Mouse (Mus musculus): ENCODE measurements around the gene Mllt3. TPM values are rescaled to one million over a fixed set of nuclear protein-coding genes. Genes with fewer than 3 reads are reported as not detected.

Gene Mllt3
- polyA plus RNA-seq, 1 experiment from 2014 or later, result 74.9 TPM

GRCm38 (mm10) chr4:87949451-87949850, 83.7 kb downstream of the Mllt3 start:
- Histone ChIP-seq H3K4me1 (ENCODE audit: control insufficient read depth, insufficient read depth, low read length) (peaks cover 10% of the 10 kb centered on the region), H3K9ac (ENCODE audit: low read depth, low read length) (no peak overlapping the region), H3K4me2 (ENCODE audit: low read length) (no peak overlapping the region), H3K4me3 (ENCODE audit: low read depth, low read length) (no peak overlapping the region), H3K27ac (ENCODE audit: low read length) (no peak overlapping the region), H3K9me3 (replicated peaks; ENCODE audit: control insufficient read depth, low read length, poor library complexity, severe bottlenecking) (no peaks in the 10 kb centered on the region), H3K27me3 (ENCODE audit: control insufficient read depth, insufficient read depth, low read depth, low read length) (no peaks in the 10 kb centered on the region), H3K36me3 (ENCODE audit: control insufficient read depth, insufficient read depth, low read length) (no peaks in the 10 kb centered on the region)
- ATAC-seq, result no peak
- 70% methylated on average over 6 of the region's 6 CpGs for WGBS

- H3K4me3 ChIP-seq (ENCODE audit: low read depth, low read length), result no peak overlapping the region
- no peaks in the 10 kb centered on the region for H3K36me3 ChIP-seq (ENCODE audit: control insufficient read depth, insufficient read depth, low read length)
- ATAC-seq, result no peak
- H3K27ac ChIP-seq (ENCODE audit: low read length), result no peak overlapping the region
- no peak overlapping the region for H3K4me2 ChIP-seq (ENCODE audit: low read length)
- peaks cover 14% of the 10 kb centered on the region; the same call in 1 of the 2 replicates for H3K4me1 ChIP-seq (ENCODE audit: control insufficient read depth, insufficient read depth, low read length)
- H3K9me3 ChIP-seq (replicated peaks; ENCODE audit: control insufficient read depth, low read length, poor library complexity, severe bottlenecking), result no peaks in the 10 kb centered on the region
- WGBS, result 67% methylated on average over 3 of the region's 3 CpGs
- no peaks in the 10 kb centered on the region for H3K27me3 ChIP-seq (ENCODE audit: control insufficient read depth, insufficient read depth, low read depth, low read length)
- H3K9ac ChIP-seq (ENCODE audit: low read depth, low read length), result no peak overlapping the region
These were observed 88.8 kb downstream of the Mllt3 start for GRCm38 (mm10) chr4:87944320-87944719.

GRCm38 (mm10) chr4:87942921-87943403, 90.2 kb downstream of the Mllt3 start:
- peaks cover 12% of the 10 kb centered on the region; the same call in 1 of the 2 replicates for H3K4me1 ChIP-seq (ENCODE audit: control insufficient read depth, insufficient read depth, low read length)
- H3K9me3 ChIP-seq (replicated peaks; ENCODE audit: control insufficient read depth, low read length, poor library complexity, severe bottlenecking), result no peaks in the 10 kb centered on the region
- H3K27me3 ChIP-seq (ENCODE audit: control insufficient read depth, insufficient read depth, low read depth, low read length), result no peaks in the 10 kb centered on the region
- WGBS, result 75% methylated on average over 8 of the region's 8 CpGs
- H3K36me3 ChIP-seq (ENCODE audit: control insufficient read depth, insufficient read depth, low read length), result no peaks in the 10 kb centered on the region
- H3K4me3 ChIP-seq (ENCODE audit: low read depth, low read length), result no peak overlapping the region
- no peak overlapping the region for H3K9ac ChIP-seq (ENCODE audit: low read depth, low read length)
- H3K27ac ChIP-seq (ENCODE audit: low read length), result no peak overlapping the region
- no peak for ATAC-seq
- H3K4me2 ChIP-seq (ENCODE audit: low read length), result no peak overlapping the region

GRCm38 (mm10) chr4:87939474-87940154, 93.5 kb downstream of the Mllt3 start:
- no peaks in the 10 kb centered on the region for H3K36me3 ChIP-seq (ENCODE audit: control insufficient read depth, insufficient read depth, low read length)
- H3K9ac ChIP-seq (ENCODE audit: low read depth, low read length), result no peak overlapping the region
- WGBS, result 93% methylated on average over 7 of the region's 7 CpGs
- ATAC-seq, result no peak
- no peak overlapping the region for H3K4me2 ChIP-seq (ENCODE audit: low read length)
- H3K9me3 ChIP-seq (replicated peaks; ENCODE audit: control insufficient read depth, low read length, poor library complexity, severe bottlenecking), result no peaks in the 10 kb centered on the region
- no peak overlapping the region for H3K27ac ChIP-seq (ENCODE audit: low read length)
- H3K4me1 ChIP-seq (ENCODE audit: control insufficient read depth, insufficient read depth, low read length), result peaks cover 12% of the 10 kb centered on the region; the same call in 1 of the 2 replicates
- H3K4me3 ChIP-seq (ENCODE audit: low read depth, low read length), result no peak overlapping the region
- no peaks in the 10 kb centered on the region for H3K27me3 ChIP-seq (ENCODE audit: control insufficient read depth, insufficient read depth, low read depth, low read length)

GRCm38 (mm10) chr4:87936326-87936725, 96.8 kb downstream of the Mllt3 start:
- Histone ChIP-seq H3K4me2 (ENCODE audit: low read length) (no peak overlapping the region), H3K27me3 (ENCODE audit: control insufficient read depth, insufficient read depth, low read depth, low read length) (no peaks in the 10 kb centered on the region), H3K4me1 (ENCODE audit: control insufficient read depth, insufficient read depth, low read length) (peaks cover 15% of the 10 kb centered on the region), H3K4me3 (ENCODE audit: low read depth, low read length) (no peak overlapping the region), H3K36me3 (ENCODE audit: control insufficient read depth, insufficient read depth, low read length) (no peaks in the 10 kb centered on the region), H3K27ac (ENCODE audit: low read length) (no peak overlapping the region), H3K9ac (ENCODE audit: low read depth, low read length) (no peak overlapping the region), H3K9me3 (replicated peaks; ENCODE audit: control insufficient read depth, low read length, poor library complexity, severe bottlenecking) (no peaks in the 10 kb centered on the region)
- ATAC-seq, result no peak
- WGBS, result 52% methylated on average over 2 of the region's 2 CpGs

- Histone ChIP-seq H3K4me3 (ENCODE audit: low read depth, low read length) (no peak overlapping the region), H3K9me3 (replicated peaks; ENCODE audit: control insufficient read depth, low read length, poor library complexity, severe bottlenecking) (no peaks in the 10 kb centered on the region), H3K4me1 (ENCODE audit: control insufficient read depth, insufficient read depth, low read length) (peaks cover 15% of the 10 kb centered on the region), H3K4me2 (ENCODE audit: low read length) (no peak overlapping the region), H3K9ac (ENCODE audit: low read depth, low read length) (no peak overlapping the region), H3K27ac (ENCODE audit: low read length) (no peak overlapping the region), H3K27me3 (ENCODE audit: control insufficient read depth, insufficient read depth, low read depth, low read length) (no peaks in the 10 kb centered on the region), H3K36me3 (ENCODE audit: control insufficient read depth, insufficient read depth, low read length) (no peaks in the 10 kb centered on the region)
- WGBS, result 93% methylated on average over 4 of the region's 4 CpGs
- ATAC-seq, result no peak
These were observed 99.3 kb downstream of the Mllt3 start for GRCm38 (mm10) chr4:87933701-87934337.

- no peak for ATAC-seq
- no peak overlapping the region for H3K27ac ChIP-seq (ENCODE audit: low read length)
- H3K9ac ChIP-seq (ENCODE audit: low read depth, low read length), result no peak overlapping the region
- H3K27me3 ChIP-seq (ENCODE audit: control insufficient read depth, insufficient read depth, low read depth, low read length), result no peaks in the 10 kb centered on the region
- 86% methylated on average over 8 of the region's 8 CpGs for WGBS
- H3K4me2 ChIP-seq (ENCODE audit: low read length), result no peak overlapping the region
- H3K4me1 ChIP-seq (ENCODE audit: control insufficient read depth, insufficient read depth, low read length), result peaks cover 15% of the 10 kb centered on the region
- H3K36me3 ChIP-seq (ENCODE audit: control insufficient read depth, insufficient read depth, low read length), result no peaks in the 10 kb centered on the region
- no peaks in the 10 kb centered on the region for H3K9me3 ChIP-seq (replicated peaks; ENCODE audit: control insufficient read depth, low read length, poor library complexity, severe bottlenecking)
- no peak overlapping the region for H3K4me3 ChIP-seq (ENCODE audit: low read depth, low read length)
These were observed 102.6 kb downstream of the Mllt3 start for GRCm38 (mm10) chr4:87930356-87931245.

GRCm38 (mm10) chr4:87928603-87929199, 104.5 kb downstream of the Mllt3 start:
- H3K4me2 ChIP-seq (ENCODE audit: low read length), result no peak overlapping the region
- no peak overlapping the region for H3K4me3 ChIP-seq (ENCODE audit: low read depth, low read length)
- H3K27ac ChIP-seq (ENCODE audit: low read length), result no peak overlapping the region
- no peaks in the 10 kb centered on the region for H3K27me3 ChIP-seq (ENCODE audit: control insufficient read depth, insufficient read depth, low read depth, low read length)
- no peak for ATAC-seq
- H3K36me3 ChIP-seq (ENCODE audit: control insufficient read depth, insufficient read depth, low read length), result no peaks in the 10 kb centered on the region
- 56% methylated on average over 3 of the region's 3 CpGs for WGBS
- peaks cover 6% of the 10 kb centered on the region for H3K4me1 ChIP-seq (ENCODE audit: control insufficient read depth, insufficient read depth, low read length)
- H3K9ac ChIP-seq (ENCODE audit: low read depth, low read length), result no peak overlapping the region
- H3K9me3 ChIP-seq (replicated peaks; ENCODE audit: control insufficient read depth, low read length, poor library complexity, severe bottlenecking), result no peaks in the 10 kb centered on the region

Data from midbrain, embryonic 16.5 days (tissue).